Mouse (Mus musculus): Measurements from ENCODE around the gene Rps17. TPM values are rescaled to one million over a fixed set of nuclear protein-coding genes. Genes with fewer than 3 reads are reported as not detected.

Rps17 gene
- total and polyA plus RNA-seq, 3 experiments, result 210 to 3,077 (median 1,187) TPM

- ATAC-seq (ENCODE audit: extremely low read depth, insufficient number of reproducible peaks, low FRiP score, poor library complexity, severe bottlenecking), result no peak
- H3K4me3 ChIP-seq (ENCODE audit: low read depth, low read length), result no peak overlapping the region
- peaks cover 41% of the 10 kb centered on the region for H3K27me3 ChIP-seq (ENCODE audit: insufficient read depth, low read length)
- DNase-seq (ENCODE audit: low spot score), result no peak
- no peaks in the 10 kb centered on the region for H3K4me1 ChIP-seq (ENCODE audit: insufficient read depth, low read depth, low read length)
- no peaks in the 10 kb centered on the region for H3K36me3 ChIP-seq (replicated peaks)
- TF ChIP-seq GATA2 (IDR thresholded peaks at IDR 0.05; ENCODE audit: borderline replicate concordance, low read depth, low read length) (no peak), TAL1 (conservative IDR thresholded peaks at IDR 0.05; ENCODE audit: low read depth, low read length) (no peak), POLR2AphosphoS5 (IDR thresholded peaks at IDR 0.05; ENCODE audit: insufficient replicate concordance, low read depth, low read length) (no peak), CTCF (IDR thresholded peaks at IDR 0.05; ENCODE audit: low read depth, low read length) (no peak), GATA1 (IDR thresholded peaks at IDR 0.05; ENCODE audit: borderline replicate concordance, low read length) (no peak)
- no peaks in the 10 kb centered on the region for H3K9me3 ChIP-seq (replicated peaks)
Observed at GRCm38 (mm10) chr7:81309247-81309646, 35.8 kb downstream of the Rps17 start.

- no peaks in the 10 kb centered on the region for H3K9me3 ChIP-seq (replicated peaks)
- H3K27me3 ChIP-seq (ENCODE audit: insufficient read depth, low read length), result peaks cover 41% of the 10 kb centered on the region
- ATAC-seq (ENCODE audit: extremely low read depth, insufficient number of reproducible peaks, low FRiP score, poor library complexity, severe bottlenecking) (no peak), DNase-seq (ENCODE audit: low spot score) (no peak)
- H3K4me1 ChIP-seq (ENCODE audit: insufficient read depth, low read depth, low read length), result no peaks in the 10 kb centered on the region
- TF ChIP-seq POLR2AphosphoS5 (IDR thresholded peaks at IDR 0.05; ENCODE audit: insufficient replicate concordance, low read depth, low read length) (no peak), TAL1 (conservative IDR thresholded peaks at IDR 0.05; ENCODE audit: low read depth, low read length) (no peak)
- H3K4me3 ChIP-seq (ENCODE audit: low read depth, low read length), result no peak overlapping the region
- H3K36me3 ChIP-seq (replicated peaks), result no peaks in the 10 kb centered on the region
Observed at GRCm38 (mm10) chr7:81307735-81308134, 37.3 kb downstream of the Rps17 start.

GRCm38 (mm10) chr7:81304675-81305074, 40.4 kb downstream of the Rps17 start:
- H3K27me3 ChIP-seq (ENCODE audit: insufficient read depth, low read length), result peaks cover 40% of the 10 kb centered on the region
- no peaks in the 10 kb centered on the region for H3K36me3 ChIP-seq (replicated peaks)
- no peaks in the 10 kb centered on the region for H3K4me1 ChIP-seq (ENCODE audit: insufficient read depth, low read depth, low read length)
- DNase-seq (ENCODE audit: low spot score) (no peak), ATAC-seq (ENCODE audit: extremely low read depth, insufficient number of reproducible peaks, low FRiP score, poor library complexity, severe bottlenecking) (no peak)
- H3K9me3 ChIP-seq (replicated peaks), result no peaks in the 10 kb centered on the region
- no peak for TF ChIP-seq TAL1 (conservative IDR thresholded peaks at IDR 0.05; ENCODE audit: low read depth, low read length)
- TF ChIP-seq GATA1 (IDR thresholded peaks at IDR 0.05; ENCODE audit: borderline replicate concordance, low read length), result no peak
- no peak for TF ChIP-seq GATA2 (IDR thresholded peaks at IDR 0.05; ENCODE audit: borderline replicate concordance, low read depth, low read length)
- TF ChIP-seq POLR2AphosphoS5 (IDR thresholded peaks at IDR 0.05; ENCODE audit: insufficient replicate concordance, low read depth, low read length), result no peak
- no peak for TF ChIP-seq CTCF (IDR thresholded peaks at IDR 0.05; ENCODE audit: low read depth, low read length)
- H3K4me3 ChIP-seq (ENCODE audit: low read depth, low read length), result no peak overlapping the region

GRCm38 (mm10) chr7:81304100-81304499, 41.0 kb downstream of the Rps17 start:
- H3K9me3 ChIP-seq (replicated peaks), result no peaks in the 10 kb centered on the region
- no peaks in the 10 kb centered on the region for H3K4me1 ChIP-seq (ENCODE audit: insufficient read depth, low read depth, low read length)
- no peak for ATAC-seq (ENCODE audit: extremely low read depth, insufficient number of reproducible peaks, low FRiP score, poor library complexity, severe bottlenecking)
- no peak overlapping the region for H3K4me3 ChIP-seq (ENCODE audit: low read depth, low read length)
- DNase-seq (ENCODE audit: low spot score), result no peak
- TF ChIP-seq TAL1 (conservative IDR thresholded peaks at IDR 0.05; ENCODE audit: low read depth, low read length) (no peak), CTCF (IDR thresholded peaks at IDR 0.05; ENCODE audit: low read depth, low read length) (no peak)
- peaks cover 40% of the 10 kb centered on the region for H3K27me3 ChIP-seq (ENCODE audit: insufficient read depth, low read length)
- no peaks in the 10 kb centered on the region for H3K36me3 ChIP-seq (replicated peaks)

- Histone ChIP-seq H3K36me3 (replicated peaks) (no peaks in the 10 kb centered on the region), H3K4me1 (ENCODE audit: insufficient read depth, low read depth, low read length) (no peaks in the 10 kb centered on the region)
Observed at GRCm38 (mm10) chr7:81303682-81304081, 41.4 kb downstream of the Rps17 start.

GRCm38 (mm10) chr7:81301323-81301722, 43.7 kb downstream of the Rps17 start:
- Histone ChIP-seq H3K4me3 (ENCODE audit: low read depth, low read length) (no peak overlapping the region), H3K9me3 (replicated peaks) (no peaks in the 10 kb centered on the region), H3K27me3 (ENCODE audit: insufficient read depth, low read length) (peaks cover 35% of the 10 kb centered on the region), H3K4me1 (ENCODE audit: insufficient read depth, low read depth, low read length) (no peaks in the 10 kb centered on the region), H3K36me3 (replicated peaks) (no peaks in the 10 kb centered on the region)
- DNase-seq (ENCODE audit: low spot score) (no peak), ATAC-seq (ENCODE audit: extremely low read depth, insufficient number of reproducible peaks, low FRiP score, poor library complexity, severe bottlenecking) (no peak)
- TF ChIP-seq GATA1 (IDR thresholded peaks at IDR 0.05; ENCODE audit: borderline replicate concordance, low read length) (no peak), GATA2 (IDR thresholded peaks at IDR 0.05; ENCODE audit: borderline replicate concordance, low read depth, low read length) (no peak), TAL1 (conservative IDR thresholded peaks at IDR 0.05; ENCODE audit: low read depth, low read length) (no peak), POLR2AphosphoS5 (IDR thresholded peaks at IDR 0.05; ENCODE audit: insufficient replicate concordance, low read depth, low read length) (no peak), CTCF (IDR thresholded peaks at IDR 0.05; ENCODE audit: low read depth, low read length) (no peak)

More at GRCm38 (mm10) chr7:81303682-81304081, 41.4 kb downstream of the Rps17 start:
- DNase-seq (ENCODE audit: low spot score) (no peak), ATAC-seq (ENCODE audit: extremely low read depth, insufficient number of reproducible peaks, low FRiP score, poor library complexity, severe bottlenecking) (no peak)
- no peak overlapping the region for H3K4me3 ChIP-seq (ENCODE audit: low read depth, low read length)
- no peaks in the 10 kb centered on the region for H3K9me3 ChIP-seq (replicated peaks)
- no peak for TF ChIP-seq TAL1 (conservative IDR thresholded peaks at IDR 0.05; ENCODE audit: low read depth, low read length)
- no peak for TF ChIP-seq GATA1 (IDR thresholded peaks at IDR 0.05; ENCODE audit: borderline replicate concordance, low read length)
- no peak for TF ChIP-seq POLR2AphosphoS5 (IDR thresholded peaks at IDR 0.05; ENCODE audit: insufficient replicate concordance, low read depth, low read length)
- peak; percentile 45; the same call in 1 of the 2 replicates for TF ChIP-seq CTCF (IDR thresholded peaks at IDR 0.05; ENCODE audit: low read depth, low read length)
- peaks cover 37% of the 10 kb centered on the region for H3K27me3 ChIP-seq (ENCODE audit: insufficient read depth, low read length)

- ATAC-seq (ENCODE audit: extremely low read depth, insufficient number of reproducible peaks, low FRiP score, poor library complexity, severe bottlenecking) (no peak), DNase-seq (ENCODE audit: low spot score) (no peak)
- no peaks in the 10 kb centered on the region for H3K4me1 ChIP-seq (ENCODE audit: insufficient read depth, low read depth, low read length)
- no peaks in the 10 kb centered on the region for H3K36me3 ChIP-seq (replicated peaks)
- peaks cover 31% of the 10 kb centered on the region for H3K27me3 ChIP-seq (ENCODE audit: insufficient read depth, low read length)
- no peak overlapping the region for H3K4me3 ChIP-seq (ENCODE audit: low read depth, low read length)
- no peaks in the 10 kb centered on the region for H3K9me3 ChIP-seq (replicated peaks)
- no peak for TF ChIP-seq GATA1 (IDR thresholded peaks at IDR 0.05; ENCODE audit: borderline replicate concordance, low read length)
- no peak for TF ChIP-seq GATA2 (IDR thresholded peaks at IDR 0.05; ENCODE audit: borderline replicate concordance, low read depth, low read length)
- no peak for TF ChIP-seq TAL1 (conservative IDR thresholded peaks at IDR 0.05; ENCODE audit: low read depth, low read length)
- TF ChIP-seq POLR2AphosphoS5 (IDR thresholded peaks at IDR 0.05; ENCODE audit: insufficient replicate concordance, low read depth, low read length), result no peak
- no peak for TF ChIP-seq CTCF (IDR thresholded peaks at IDR 0.05; ENCODE audit: low read depth, low read length)
Observed at GRCm38 (mm10) chr7:81298206-81298605, 46.8 kb downstream of the Rps17 start.
